Mouse (Mus musculus): ENCODE results near the gene Nrsn2.

DNA sequence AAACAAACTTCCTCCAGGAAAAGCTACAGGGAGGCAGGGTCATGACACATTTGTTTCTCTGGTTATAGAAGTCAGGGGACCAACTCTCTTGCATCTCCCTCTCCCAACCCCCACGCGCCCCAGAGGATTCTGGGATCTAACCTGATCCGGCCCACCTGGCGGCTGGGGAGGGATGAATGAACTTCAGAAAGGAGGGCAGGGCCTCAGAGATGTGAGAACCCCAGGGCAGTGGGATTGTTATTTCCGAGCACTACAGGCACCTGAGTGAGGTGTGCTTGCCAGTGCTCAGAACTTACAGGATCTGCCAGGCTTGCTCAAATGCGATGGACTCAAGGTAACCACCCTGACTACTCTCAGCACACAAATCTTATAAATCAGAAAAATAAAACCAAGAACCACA, 31.0 kb downstream of the Nrsn2 start:
- TF ChIP-seq CHD1 (IDR thresholded peaks at IDR 0.05; ENCODE audit: low read depth, low read length) (no peak), NRF1 (IDR thresholded peaks at IDR 0.05; ENCODE audit: low read depth, low read length) (no peak), POLR2A (IDR thresholded peaks at IDR 0.05; ENCODE audit: low read depth, low read length) (no peak), SIN3A (IDR thresholded peaks at IDR 0.05; ENCODE audit: low read length) (no peak), EP300 (IDR thresholded peaks at IDR 0.05; ENCODE audit: low read length) (no peak), SMC3 (IDR thresholded peaks at IDR 0.05; ENCODE audit: low read depth, low read length) (no peak), MAFK (IDR thresholded peaks at IDR 0.05; ENCODE audit: insufficient replicate concordance, low read length) (no peak), IRF4 (IDR thresholded peaks at IDR 0.05; ENCODE audit: low read depth, low read length) (no peak), ZC3H11A (IDR thresholded peaks at IDR 0.05; ENCODE audit: low read depth, low read length) (no peak), CTCF (conservative IDR thresholded peaks at IDR 0.05 in 1 of 2, IDR thresholded peaks at IDR 0.05 in 1 of 2; ENCODE audit: low read depth in 2 of 2, low read length in 2 of 2) (no peak), POLR2AphosphoS2 (IDR thresholded peaks at IDR 0.05; ENCODE audit: low read depth, low read length) (no peak), TCF12 (IDR thresholded peaks at IDR 0.05; ENCODE audit: low read depth, low read length) (no peak), MAZ (IDR thresholded peaks at IDR 0.05; ENCODE audit: low read depth, low read length) (no peak)
